In the genomic region with DNA sequence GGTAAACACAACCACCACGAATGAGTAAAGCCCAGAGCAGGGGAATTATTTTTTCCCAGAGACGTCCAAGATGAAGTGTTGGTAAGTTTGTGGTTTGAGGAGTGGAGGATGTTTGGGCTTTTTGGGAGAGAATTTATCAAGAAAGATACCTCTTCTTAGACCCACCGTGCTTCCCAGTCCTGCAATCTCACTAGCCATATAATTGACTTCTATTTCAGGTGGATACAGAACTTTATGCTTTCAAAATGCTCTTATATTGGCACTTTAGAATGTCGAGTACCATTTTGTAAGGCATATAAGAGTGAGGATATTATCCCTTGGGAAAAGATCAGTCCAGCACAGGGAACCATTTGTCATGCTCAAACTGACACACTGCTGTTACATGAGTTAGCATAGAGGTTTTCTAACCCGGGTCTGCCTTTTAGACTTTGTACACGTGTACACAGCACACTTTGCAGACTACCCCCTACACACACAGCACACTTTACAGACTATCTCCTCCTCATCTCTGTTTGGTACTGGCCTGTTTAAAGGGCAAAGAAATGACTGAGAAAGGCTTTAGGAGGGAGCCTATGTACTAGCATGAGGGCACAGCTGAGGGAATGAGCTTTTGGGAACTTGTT, we compare ENCODE assay signal across 8 mouse cellular contexts. TPM values are rescaled to one million over a fixed set of nuclear protein-coding genes. Genes with fewer than 3 reads are reported as not detected.
A peak's percentile ranks its signal among the peaks of the same experiment; 100 is the strongest.
DNase-seq lines count a peak whose midpoint lies in the region; ATAC-seq and TF ChIP-seq lines count a peak whose summit lies in the region.

No protein-coding gene starts in this region.

- H3K27ac ChIP-seq in embryonic facial prominence, embryonic 14.5 days (replicated peaks; ENCODE audit: low read depth, low read length) = peak overlapping the region; percentile 97
- H3K27ac ChIP-seq in limb, embryonic 14.5 days (replicated peaks; ENCODE audit: low read depth, low read length) = peak overlapping the region; percentile 98
- peak overlapping the region; percentile 97 for H3K27ac ChIP-seq in stomach, embryonic 14.5 days (ENCODE audit: low read length)

- 9% methylated on average over 6 of the region's 6 CpGs for WGBS in embryonic facial prominence, embryonic 14.5 days
- WGBS in limb, embryonic 14.5 days = 5% methylated on average over 6 of the region's 6 CpGs
- 5% methylated on average over 6 of the region's 6 CpGs for WGBS in stomach, embryonic 14.5 days

- no peak for ATAC-seq in megakaryocyte, adult 5-6 weeks (ENCODE audit: poor library complexity, severe bottlenecking)
- no peak for ATAC-seq in embryonic facial prominence, embryonic 14.5 days (ENCODE audit: low read depth)
- ATAC-seq in limb, embryonic 14.5 days (ENCODE audit: low FRiP score, low read depth) = no peak
- no peak for ATAC-seq in stomach, embryonic 14.5 days (ENCODE audit: insufficient number of reproducible peaks, insufficient read depth, low FRiP score, low read depth)

- H3K9ac ChIP-seq in embryonic facial prominence, embryonic 14.5 days (ENCODE audit: low read depth, low read length) = peak overlapping the region; percentile 93
- peak overlapping the region; percentile 98 for H3K9ac ChIP-seq in limb, embryonic 14.5 days (ENCODE audit: low read depth, low read length, severe bottlenecking)
- peak overlapping the region; percentile 96 for H3K9ac ChIP-seq in stomach, embryonic 14.5 days (replicated peaks; ENCODE audit: low read depth, low read length)

- no peaks in the 10 kb centered on the region for H3K27me3 ChIP-seq in megakaryocyte, embryonic 14.5 days (replicated peaks)
- H3K27me3 ChIP-seq in embryonic facial prominence, embryonic 14.5 days (replicated peaks; ENCODE audit: control insufficient read depth, insufficient read depth, low read length) = no peaks in the 10 kb centered on the region
- no peaks in the 10 kb centered on the region for H3K27me3 ChIP-seq in limb, embryonic 14.5 days (ENCODE audit: control insufficient read depth, insufficient read depth, low read length)
- H3K27me3 ChIP-seq in stomach, embryonic 14.5 days (ENCODE audit: control insufficient read depth, insufficient read depth, low read length) = no peaks in the 10 kb centered on the region

- no peak for DNase-seq in embryonic facial prominence, embryonic 14.5 days (ENCODE audit: low spot score)
- no peak for DNase-seq in limb, embryonic 14.5 days (ENCODE audit: low spot score)
- DNase-seq in thymus, postnatal 0 days (ENCODE audit: low spot score) = no peak
- no peak for DNase-seq in frontal cortex, postnatal 25 days (ENCODE audit: low spot score in 2 of 2)
- DNase-seq in cerebellum, adult 8-10 months = no peak

- peak overlapping the region; percentile 66 for H3K4me2 ChIP-seq in embryonic facial prominence, embryonic 14.5 days (ENCODE audit: low read depth, low read length)
- H3K4me2 ChIP-seq in limb, embryonic 14.5 days (replicated peaks; ENCODE audit: low read depth, low read length, severe bottlenecking) = peak overlapping the region; percentile 57
- H3K4me2 ChIP-seq in stomach, embryonic 14.5 days (replicated peaks; ENCODE audit: low read depth, low read length) = peak overlapping the region; percentile 67

- H3K4me1 ChIP-seq in megakaryocyte, embryonic 14.5 days = peaks cover 88% of the 10 kb centered on the region
- peaks cover 29% of the 10 kb centered on the region for H3K4me1 ChIP-seq in embryonic facial prominence, embryonic 14.5 days (ENCODE audit: control insufficient read depth, insufficient read depth, low read length)
- H3K4me1 ChIP-seq in limb, embryonic 14.5 days (ENCODE audit: control insufficient read depth, insufficient read depth, low read length) = peaks cover 29% of the 10 kb centered on the region
- H3K4me1 ChIP-seq in stomach, embryonic 14.5 days (ENCODE audit: control insufficient read depth, insufficient read depth, low read length) = peaks cover 18% of the 10 kb centered on the region; the same call in 1 of the 2 replicates

- H3K36me3 ChIP-seq in megakaryocyte, embryonic 14.5 days (replicated peaks; ENCODE audit: low read length) = peaks cover 49% of the 10 kb centered on the region
- peaks cover 12% of the 10 kb centered on the region; the same call in 1 of the 2 replicates for H3K36me3 ChIP-seq in embryonic facial prominence, embryonic 14.5 days (ENCODE audit: control insufficient read depth, insufficient read depth, low read length)
- peaks cover 15% of the 10 kb centered on the region for H3K36me3 ChIP-seq in limb, embryonic 14.5 days (ENCODE audit: control insufficient read depth, insufficient read depth, low read length)
- peaks cover 5% of the 10 kb centered on the region for H3K36me3 ChIP-seq in stomach, embryonic 14.5 days (ENCODE audit: control insufficient read depth, insufficient read depth, low read length)

- no peaks in the 10 kb centered on the region for H3K9me3 ChIP-seq in megakaryocyte, embryonic 14.5 days
- no peaks in the 10 kb centered on the region for H3K9me3 ChIP-seq in embryonic facial prominence, embryonic 14.5 days (ENCODE audit: control insufficient read depth, low read length)
- H3K9me3 ChIP-seq in limb, embryonic 14.5 days (ENCODE audit: control insufficient read depth, low read length) = no peaks in the 10 kb centered on the region
- no peaks in the 10 kb centered on the region for H3K9me3 ChIP-seq in stomach, embryonic 14.5 days (ENCODE audit: control insufficient read depth, low read depth, low read length)

- no peak for TF ChIP-seq POLR2A in limb, embryonic 14.5 days (IDR thresholded peaks at IDR 0.05; ENCODE audit: borderline replicate concordance, extremely low read depth, insufficient read depth, insufficient read length)

- peak overlapping the region; percentile 94 for H3K4me3 ChIP-seq in megakaryocyte, embryonic 14.5 days (replicated peaks)
- H3K4me3 ChIP-seq in embryonic facial prominence, embryonic 14.5 days (ENCODE audit: low read depth, low read length) = peak overlapping the region; percentile 78
- peak overlapping the region; percentile 76 for H3K4me3 ChIP-seq in limb, embryonic 14.5 days (replicated peaks; ENCODE audit: low read length)
- peak overlapping the region; percentile 67 for H3K4me3 ChIP-seq in stomach, embryonic 14.5 days (ENCODE audit: low read depth, low read length)

RNA-seq across cellular contexts. Expression of gene Plekho1, which starts 0.8 kb away (rescaled TPM):
- 556 and 663 TPM in 2 replicates for polyA plus RNA-seq in megakaryocyte, embryonic 14.5 days (2012; ENCODE audit: insufficient read depth, low replicate concordance)
- 116 and 124 TPM in 2 replicates for total RNA-seq in megakaryocyte, adult 5-6 weeks (2015)
- total RNA-seq in megakaryocyte, adult 5-6 weeks (2017) = 104 and 119 TPM in 2 replicates
- 40.5 and 43.2 TPM in 2 replicates for polyA plus RNA-seq in embryonic facial prominence, embryonic 14.5 days (2014; fragmentation: Nextera tagmentation; extraction: Ambion mirVana)
- polyA plus RNA-seq in limb, embryonic 14.5 days (2012; rRNA removed) = 115 and 120 TPM in 2 replicates
- 38.0 and 47.8 TPM in 2 replicates for polyA plus RNA-seq in limb, embryonic 14.5 days (2014; fragmentation: Nextera tagmentation; extraction: Ambion mirVana)
- 31.3 and 36.3 TPM in 2 replicates for polyA plus RNA-seq in stomach, embryonic 14.5 days (2014; fragmentation: Nextera tagmentation; extraction: Ambion mirVana)
- polyA plus RNA-seq in thymus, postnatal 0 days (2015; fragmentation: Nextera tagmentation; extraction: Ambion mirVana) = 36.8 and 37.0 TPM in 2 replicates
